Mouse (Mus musculus) neutrophil, adult 59 days (primary cell): ENCODE measurements around the gene Zdhhc22. TPM values are rescaled to one million over a fixed set of nuclear protein-coding genes. Genes with fewer than 3 reads are reported as not detected.

Experiments
- total RNA-seq, 2 experiments: library from RNA; stranded (reverse); gene quantifications; 1 replicate in 1 of 2; 2 replicates in 1 of 2; pipeline ENCODE4 v1.2.4; 2023

Gene Zdhhc22
- not detected for total RNA-seq

GRCm38 (mm10) chr12:86989890-86990754, at the start of gene Zdhhc22:
Gene Zdhhc22 (minus strand): TSS chr12:86990430.

GRCm38 (mm10) chr12:87021040-87021439, 30.8 kb upstream of the Zdhhc22 start, which contains the start of gene Tmem63c:
Gene Tmem63c (plus strand): TSS chr12:87021340.

GRCm38 (mm10) chr12:86946862-86947574, 43.2 kb downstream of the Zdhhc22 start, which contains the start of gene Cipc:
Gene Cipc (plus strand): TSS chr12:86947043.

Other genes starting within 250 kb of the Zdhhc22 start
- gene Irf2bpl, start 105.6 kb downstream of the Zdhhc22 start, total RNA-seq: 1 to 10 TPM; 3.1 to 4.5 TPM
- 1 to 10 TPM; 9.0 to 10.0 TPM for gene Cipc, start 43.4 kb downstream of the Zdhhc22 start, total RNA-seq
- gene Tmem63c, start 30.9 kb upstream of the Zdhhc22 start, total RNA-seq: not detected
- gene Ngb, start 112.1 kb upstream of the Zdhhc22 start, total RNA-seq: not detected
- 1 to 10 TPM; 7.9 to 8.7 TPM for gene Gstz1, start 156.7 kb upstream of the Zdhhc22 start, total RNA-seq
- gene Pomt2, start 157.5 kb upstream of the Zdhhc22 start, total RNA-seq: 1 to 10 TPM; 2.3 to 2.7 TPM
- gene Samd15, start 209.3 kb upstream of the Zdhhc22 start, total RNA-seq: under 1 TPM in 1 of 2 experiments, not detected in 1; 0.77 TPM
- 10 to 100 TPM in 1 of 2 experiments, 1 to 10 TPM in 1; 9.9 to 10.6 TPM for gene Tmed8, start 210.0 kb upstream of the Zdhhc22 start, total RNA-seq
- 1 to 10 TPM; 2.9 to 3.1 TPM for gene Noxred1, start 248.3 kb upstream of the Zdhhc22 start, total RNA-seq